Mouse (Mus musculus) adrenal gland, adult 2 months (tissue): ENCODE data around the gene Gm10491. TPM values are rescaled to one million over a fixed set of nuclear protein-coding genes. Genes with fewer than 3 reads are reported as not detected.
"Not testable (repeated sequence)": the region's sequence is repeated elsewhere in the genome, so short reads cannot be mapped to it uniquely, and the experiment has no call there.

Source experiments
- DNase-seq: peaks from one replicate; pipeline ENCODE4 v3.0.0; 2021
- long read RNA-seq: library from polyadenylated mRNA; stranded (forward); transcript quantifications from one replicate; pipeline ENCODE4 v2.0.0, GENCODE M21; 2021
- polyA plus RNA-seq: library from polyadenylated mRNA; depleted of rRNA; stranded (reverse); fragments of >200 nt; gene quantifications from 2 replicates; pipeline ENCODE4 v1.2.3, GENCODE M21; 2012; rRNA removed
- total RNA-seq, 2 experiments: library from RNA; stranded (reverse); gene quantifications; 2 replicates each; pipeline ENCODE4 v1.2.3; 2021

Gm10491 gene
- total RNA-seq (not detected), polyA plus RNA-seq (not detected in 2 replicates)
- long read RNA-seq: 0 reads

DNA sequence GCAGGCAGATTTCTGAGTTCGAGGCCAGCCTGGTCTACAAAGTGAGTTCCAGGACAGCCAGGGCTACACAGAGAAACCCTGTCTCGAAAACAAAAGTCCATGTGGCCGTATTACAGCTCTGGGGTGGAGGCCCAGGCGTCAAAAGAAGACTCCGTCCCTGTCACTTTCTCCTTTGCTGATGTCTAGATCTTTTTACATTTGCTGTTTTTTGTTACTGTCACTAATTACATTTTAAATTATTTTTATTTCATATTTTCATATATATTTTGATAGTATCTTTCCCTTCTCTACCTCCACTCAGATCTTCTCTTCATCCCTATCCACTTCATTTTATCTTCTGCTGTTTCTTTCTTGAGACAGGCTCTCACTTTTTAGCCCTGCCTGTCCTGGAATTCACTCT is at the start of gene Gm10491:
Gm10491 (minus strand) TSS at position 101 of the 400 bp plus-strand sequence.
- DNase-seq: no peak

DNA sequence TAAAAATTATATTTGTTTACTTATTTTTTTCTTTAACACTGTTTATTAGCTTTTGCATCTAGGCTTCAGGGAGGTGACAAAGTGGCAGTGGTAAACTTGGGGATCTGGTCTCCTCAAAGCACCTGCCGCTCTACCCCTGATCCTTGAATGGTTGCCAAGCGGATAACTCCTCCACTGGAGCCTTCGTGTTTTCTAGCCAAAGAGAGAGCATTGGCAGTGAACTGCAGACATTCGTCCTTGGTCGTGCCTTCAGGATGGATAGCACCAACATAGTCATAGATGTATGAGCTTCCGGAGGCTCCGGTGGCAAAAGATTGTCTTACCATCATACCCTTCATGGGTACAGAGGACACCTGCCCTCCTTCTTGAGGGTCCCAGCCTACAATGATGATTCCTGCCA is 42.5 kb upstream of the Gm10491 start:
- DNase-seq: peak; percentile 52

DNA sequence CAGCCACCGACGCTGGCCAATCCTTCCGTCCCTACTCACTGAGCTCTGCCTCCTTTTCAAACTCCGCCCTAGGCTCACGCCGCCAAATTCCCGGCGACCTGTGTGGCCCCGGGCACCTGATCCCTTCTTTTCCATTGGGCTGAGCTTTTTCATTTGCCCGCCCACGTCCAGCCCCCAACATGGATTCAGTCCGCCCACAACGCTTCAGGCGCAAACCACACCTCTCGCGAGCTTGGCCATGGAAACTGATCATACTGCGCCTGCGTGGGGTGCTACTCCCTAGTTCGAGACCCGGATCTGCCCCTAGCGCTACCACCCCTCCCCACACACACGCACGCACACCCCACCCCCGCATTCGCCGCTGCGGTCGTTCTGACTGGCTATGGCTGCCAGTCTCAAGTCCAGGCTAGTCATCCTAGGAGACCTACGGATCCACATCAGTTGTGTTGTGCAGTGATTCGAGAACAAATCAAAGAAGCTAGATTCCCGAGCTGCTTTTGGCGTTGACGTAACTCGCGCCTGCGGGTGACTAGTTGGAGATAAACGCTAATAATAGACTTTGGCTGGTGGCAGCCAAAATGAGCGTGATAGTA is 40.4 kb upstream of the Gm10491 start:
- DNase-seq: peak; percentile 96

DNA sequence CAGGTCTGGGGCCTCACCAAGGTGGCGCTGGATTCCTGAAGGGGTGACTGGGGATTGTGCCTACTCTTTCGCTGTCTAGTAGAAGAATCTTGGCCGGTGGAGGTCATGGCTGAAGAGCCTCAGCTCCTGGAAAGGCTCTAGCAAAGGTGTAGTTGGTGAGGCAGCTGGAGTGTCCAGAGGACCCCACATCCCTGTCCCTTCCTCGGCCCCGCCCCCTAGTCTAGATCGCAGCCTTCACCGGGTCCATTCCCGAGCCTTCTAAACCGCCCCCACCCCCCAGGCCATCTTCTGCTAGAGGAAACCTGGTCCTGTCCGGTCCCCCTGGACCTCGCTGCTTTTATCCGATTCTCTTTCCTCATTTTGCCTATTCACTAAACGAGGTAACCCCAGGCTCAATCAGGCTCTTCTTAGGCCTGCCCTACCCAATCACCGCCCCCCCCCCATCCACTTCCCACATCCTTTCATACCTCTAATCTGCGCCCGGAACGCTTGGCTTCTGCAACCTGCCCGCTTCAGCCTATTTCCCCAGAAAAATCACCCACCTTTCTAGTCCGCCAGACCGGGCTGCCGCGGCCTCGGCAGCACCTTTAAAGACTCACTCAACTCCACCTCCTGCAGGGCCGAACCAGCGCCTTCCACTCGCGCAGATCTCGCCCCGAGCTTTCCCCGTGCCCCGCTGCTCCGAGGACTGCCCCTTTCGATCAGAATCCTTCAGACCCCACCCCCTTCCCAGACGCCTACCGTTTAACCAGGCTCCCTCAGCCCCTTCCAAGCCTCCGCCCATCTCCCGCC is 39.7 kb upstream of the Gm10491 start, which contains the start of gene Hdac6:
Hdac6 (minus strand) TSS at position 782 of the 792 bp plus-strand sequence.
- DNase-seq: peak; percentile 11

DNA sequence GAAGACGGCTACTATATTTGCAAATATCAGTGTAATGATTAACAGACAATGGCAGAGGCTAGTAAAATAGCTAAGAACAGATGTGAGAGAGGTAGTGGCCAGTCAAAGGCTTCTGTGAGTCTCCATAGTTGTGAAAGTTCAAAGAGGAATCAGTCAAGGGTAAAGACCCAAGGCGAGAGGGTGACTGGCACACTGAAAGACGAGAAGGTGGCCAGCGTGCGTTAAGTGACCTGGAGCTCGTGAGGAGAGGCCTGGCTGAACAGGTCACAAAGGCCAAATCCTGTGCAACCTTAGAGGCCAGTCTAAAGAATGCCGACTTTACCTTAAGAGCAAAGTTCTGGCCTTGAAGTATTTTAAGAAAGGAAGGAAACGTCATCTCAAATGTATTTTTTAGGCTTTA is 38.0 kb upstream of the Gm10491 start:
- no peak for DNase-seq

DNA sequence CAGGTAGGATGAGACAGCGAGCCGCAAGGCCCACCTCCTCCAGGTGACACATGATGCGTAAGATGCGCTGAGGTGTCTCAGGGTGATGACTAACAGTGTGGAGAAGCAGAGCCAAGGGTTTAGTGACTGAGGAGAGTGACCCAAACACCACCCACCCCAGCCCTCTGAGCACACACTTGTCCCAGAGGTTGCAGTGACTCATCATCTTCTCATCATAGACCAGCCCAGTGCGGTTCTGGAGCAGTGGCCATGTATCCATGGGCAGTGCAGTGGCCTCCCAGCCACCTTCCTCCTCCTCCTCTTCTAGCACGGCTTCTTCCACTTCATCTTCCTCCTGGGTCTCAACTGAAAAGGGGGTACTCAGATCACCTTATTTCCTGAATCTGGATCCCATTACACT is 30.0 kb upstream of the Gm10491 start:
- peak; percentile 8 for DNase-seq

DNA sequence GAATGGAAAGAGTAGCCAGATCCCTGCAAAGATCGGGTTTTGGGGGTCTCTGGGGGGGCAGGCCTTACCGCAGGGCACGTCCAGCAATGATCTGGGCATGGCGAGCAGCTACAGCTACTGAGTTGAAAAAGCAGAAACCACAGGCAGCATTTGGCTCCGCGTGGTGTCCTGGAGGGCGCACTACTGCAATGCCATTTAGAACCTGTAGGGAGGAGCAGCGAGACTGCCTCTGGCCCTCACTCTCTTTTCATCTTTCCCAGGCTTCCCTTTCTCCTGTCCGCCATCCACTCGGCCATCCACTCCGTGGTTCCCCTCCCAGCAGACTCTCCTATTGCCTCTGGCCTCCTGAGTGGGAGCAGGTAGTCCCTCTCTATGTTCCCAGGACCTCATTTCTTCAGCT is 29.2 kb upstream of the Gm10491 start:
- DNase-seq: no peak

DNA sequence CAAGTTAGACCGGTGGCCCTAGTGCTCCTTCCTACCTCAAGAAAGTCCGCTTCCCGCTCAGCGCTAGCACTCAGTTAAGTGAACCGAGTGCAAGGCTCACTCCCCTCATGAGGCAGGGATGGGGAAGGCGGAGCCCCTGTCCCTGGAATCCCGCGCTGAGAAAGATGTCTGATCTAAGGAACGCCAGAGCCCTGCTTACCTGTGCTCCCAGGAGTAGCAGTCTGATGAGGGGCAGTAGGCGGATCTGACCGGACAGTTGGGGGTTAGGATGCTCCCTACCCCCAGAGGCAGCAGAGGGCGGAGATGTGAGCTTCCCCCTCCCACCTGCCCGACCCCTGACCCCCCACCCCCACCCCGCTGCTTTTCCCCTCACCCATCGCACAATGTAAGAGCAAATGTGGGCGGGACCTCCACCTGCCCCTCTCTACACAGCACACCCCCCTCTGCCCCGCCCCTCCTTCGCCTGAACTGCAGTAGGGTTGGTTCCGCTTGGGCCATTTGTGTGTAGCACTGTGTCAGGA is 20.7 kb upstream of the Gm10491 start, which contains the start of gene Eras:
Eras (minus strand) TSS at position 338 of the 521 bp plus-strand sequence.
- DNase-seq: no peak

DNA sequence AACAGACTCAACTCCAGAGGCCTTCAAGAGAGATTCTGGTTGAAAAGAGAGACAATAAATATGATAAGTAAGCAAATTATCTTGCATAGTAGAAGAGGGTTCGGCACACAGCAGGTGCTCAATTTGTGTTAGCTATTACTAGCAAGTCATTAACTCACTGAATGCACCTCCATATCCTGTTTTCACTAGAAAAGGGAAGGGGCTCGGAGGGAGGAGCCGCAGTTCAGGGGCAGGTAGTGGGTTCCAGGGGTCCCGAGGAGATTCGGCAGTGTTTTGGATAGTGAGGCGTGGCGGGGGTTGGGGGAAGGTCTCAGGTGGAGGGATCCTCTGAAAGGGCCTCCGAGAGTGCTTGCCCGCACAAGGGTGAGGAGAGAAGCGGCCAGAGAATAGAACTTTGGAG is 19.5 kb upstream of the Gm10491 start:
- no peak for DNase-seq

DNA sequence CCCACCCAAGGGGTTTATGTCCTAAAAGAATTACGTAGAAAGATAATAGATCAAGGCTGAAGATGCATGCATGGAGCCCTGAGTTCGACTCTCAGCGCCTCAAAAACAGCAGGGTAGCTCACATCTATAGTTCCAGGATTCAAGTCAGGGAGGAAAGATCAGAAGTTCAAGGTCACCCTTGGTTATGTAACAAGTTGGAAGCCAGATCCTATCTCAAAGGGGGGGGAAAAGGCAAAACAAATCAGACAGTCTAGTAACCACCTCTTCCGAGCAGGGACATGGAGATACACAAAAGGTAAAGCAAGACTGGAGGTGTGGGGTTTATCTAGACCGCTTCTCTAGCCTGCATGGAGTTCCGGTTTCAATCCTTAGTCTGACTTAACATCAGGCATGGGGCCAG is 18.6 kb upstream of the Gm10491 start:
- no peak for DNase-seq

DNA sequence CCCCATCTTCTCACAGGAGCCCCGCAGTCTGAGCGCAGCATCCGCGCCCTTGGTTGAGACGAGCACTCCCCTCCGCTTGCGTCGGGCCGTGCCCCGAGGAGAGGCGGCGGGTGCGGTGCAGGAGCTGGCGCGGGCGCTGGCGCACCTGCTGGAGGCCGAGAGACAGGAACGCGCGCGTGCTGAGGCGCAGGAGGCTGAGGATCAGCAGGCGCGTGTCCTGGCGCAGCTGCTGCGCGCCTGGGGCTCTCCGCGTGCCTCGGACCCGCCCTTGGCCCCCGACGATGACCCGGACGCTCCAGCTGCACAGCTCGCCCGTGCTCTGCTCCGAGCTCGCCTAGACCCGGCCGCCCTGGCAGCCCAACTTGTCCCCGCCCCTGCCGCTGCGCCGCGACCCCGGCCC is 14.4 kb upstream of the Gm10491 start:
- no peak for DNase-seq

DNA sequence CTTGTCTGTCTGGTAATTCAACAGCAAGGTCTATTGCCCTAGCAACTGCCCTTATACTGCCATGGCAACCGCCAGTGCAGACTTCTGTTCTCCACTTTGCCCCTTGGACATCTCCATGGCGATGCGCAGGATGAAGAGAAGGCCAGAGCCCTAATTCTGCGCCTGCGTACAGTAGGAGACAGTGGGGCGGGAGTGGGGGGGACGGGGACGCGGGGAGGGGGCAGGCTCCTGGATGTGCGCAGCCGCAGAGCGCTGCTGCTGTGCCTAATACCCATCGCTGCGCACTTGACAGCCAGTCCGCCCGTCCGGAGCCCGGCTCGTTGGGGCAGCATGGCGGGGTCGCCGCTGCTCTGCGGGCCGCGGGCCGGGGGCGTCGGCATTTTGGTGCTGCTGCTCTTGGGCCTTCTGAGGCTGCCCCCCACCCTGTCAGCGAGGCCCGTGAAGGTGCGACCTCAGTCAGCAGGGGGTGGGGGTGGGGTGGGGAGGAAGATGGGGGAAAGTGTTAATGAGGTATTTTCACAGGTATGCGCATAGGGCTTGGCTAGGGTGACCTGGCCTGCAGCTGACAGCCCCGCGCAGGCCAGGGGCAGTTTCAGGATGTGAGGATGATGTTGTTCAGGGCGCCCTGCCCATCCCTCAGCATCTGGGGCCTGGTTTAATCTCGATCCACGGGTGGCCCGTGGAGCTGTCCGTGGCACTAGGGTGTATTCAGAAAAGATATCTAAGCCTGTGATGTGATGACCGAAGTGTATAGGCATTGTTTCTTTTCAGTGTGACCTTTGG is 12.2 kb upstream of the Gm10491 start, which contains the start of gene Pcsk1n:
Pcsk1n (plus strand) TSS at position 222 of the 783 bp plus-strand sequence.
- no peak for DNase-seq

DNA sequence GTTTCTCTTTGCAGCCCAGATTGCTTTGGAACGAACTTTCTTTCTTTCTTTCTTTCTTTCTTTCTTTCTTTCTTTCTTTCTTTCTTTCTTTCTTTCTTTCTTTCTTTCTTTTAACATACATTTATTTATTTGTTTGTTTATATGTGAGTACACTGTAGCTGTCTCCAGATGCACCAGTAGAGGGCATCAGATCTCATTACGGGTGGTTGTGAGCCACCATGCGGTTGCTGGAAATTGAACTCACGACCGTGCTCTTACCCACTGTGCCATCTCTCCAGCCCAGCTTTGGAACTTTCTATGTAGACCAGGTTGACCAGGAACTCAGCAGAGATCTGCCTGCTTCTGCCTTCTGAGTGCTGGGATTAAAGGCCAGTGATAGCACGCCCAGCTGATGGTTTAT is 10.3 kb upstream of the Gm10491 start:
- not testable (repeated sequence) for DNase-seq

DNA sequence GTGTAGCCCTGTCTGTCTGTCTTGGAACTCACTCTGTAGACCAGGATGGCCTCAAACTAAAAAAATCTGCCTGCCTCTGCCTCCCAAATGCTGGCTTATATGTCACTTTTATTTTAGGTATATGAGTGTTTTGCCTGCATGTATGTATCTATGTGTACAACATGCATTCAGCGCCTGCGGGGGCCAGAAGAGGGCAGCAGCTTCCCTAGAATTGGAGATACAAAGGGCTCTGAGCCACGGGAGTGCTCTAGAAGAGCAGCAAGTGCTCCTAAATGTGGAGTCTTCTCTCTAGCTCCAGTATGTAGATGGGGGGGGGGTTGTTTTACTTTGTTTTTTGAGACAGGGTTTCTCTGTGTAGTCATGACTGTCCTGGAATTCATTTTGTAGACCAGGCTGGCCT is 8.0 kb upstream of the Gm10491 start:
- peak; percentile 51 for DNase-seq

DNA sequence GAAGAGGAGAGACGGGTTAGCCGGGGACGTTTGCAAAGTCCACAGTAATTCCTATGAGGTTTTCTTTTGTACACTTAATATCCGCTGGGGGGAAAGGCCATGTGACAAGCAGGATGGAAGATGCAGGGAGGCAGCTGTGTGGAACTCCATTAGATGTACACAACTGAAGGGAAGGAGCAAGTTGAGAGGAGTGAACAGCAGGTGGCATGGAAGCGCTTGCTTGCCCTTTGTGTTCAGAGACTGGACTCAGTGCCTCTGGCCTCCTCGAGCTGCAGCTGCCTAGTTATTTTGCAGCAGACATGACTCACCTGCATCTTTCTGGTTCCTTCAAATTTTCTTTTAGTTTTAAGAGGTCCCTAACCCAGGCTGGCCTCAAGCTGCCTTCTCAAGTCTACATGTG is 2.8 kb upstream of the Gm10491 start:
- peak; percentile 31 for DNase-seq

DNA sequence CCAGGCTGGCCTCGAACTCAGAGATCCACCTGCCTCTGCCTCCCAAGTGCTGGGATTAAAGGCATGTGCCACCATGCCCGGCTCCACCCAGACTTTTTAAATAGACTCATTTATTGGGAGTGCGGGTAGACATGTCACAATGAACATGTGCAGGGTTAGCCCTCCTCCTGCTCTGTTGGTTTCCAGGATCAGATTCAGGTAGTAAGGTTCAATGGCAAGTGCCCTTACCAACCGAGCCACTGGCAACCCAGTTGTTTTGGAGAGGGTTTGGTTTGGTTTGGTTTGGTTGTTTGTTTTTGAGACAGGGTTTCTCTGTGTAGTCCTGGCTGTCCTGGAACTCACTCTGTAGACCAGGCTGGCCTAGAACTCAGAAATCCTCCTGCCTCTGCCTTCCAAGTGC is 1.6 kb upstream of the Gm10491 start, which contains the start of gene Gm10490:
Gm10490 (plus strand) TSS at position 301 of the 400 bp plus-strand sequence.
- DNase-seq: not testable (repeated sequence)

DNA sequence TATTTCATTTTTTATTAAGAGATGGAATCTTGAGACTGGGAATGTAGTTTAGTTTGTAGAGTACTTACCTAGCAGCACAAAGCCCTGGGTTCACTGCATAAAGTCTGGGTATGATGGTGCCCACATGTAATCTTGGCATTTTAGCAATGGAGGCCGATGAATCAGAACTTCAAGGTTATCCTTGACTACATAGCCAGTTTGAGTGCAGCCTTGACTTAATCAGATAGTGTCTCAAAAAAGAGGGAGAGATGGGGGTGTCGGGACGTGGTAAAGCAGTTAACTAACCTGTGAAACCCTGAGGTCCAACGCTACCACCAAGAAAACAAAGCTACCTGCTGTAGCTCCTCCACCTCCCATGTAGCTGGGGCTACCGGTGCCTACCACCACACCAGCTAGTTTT is 3.2 kb downstream of the Gm10491 start:
- DNase-seq: peak; percentile 52

DNA sequence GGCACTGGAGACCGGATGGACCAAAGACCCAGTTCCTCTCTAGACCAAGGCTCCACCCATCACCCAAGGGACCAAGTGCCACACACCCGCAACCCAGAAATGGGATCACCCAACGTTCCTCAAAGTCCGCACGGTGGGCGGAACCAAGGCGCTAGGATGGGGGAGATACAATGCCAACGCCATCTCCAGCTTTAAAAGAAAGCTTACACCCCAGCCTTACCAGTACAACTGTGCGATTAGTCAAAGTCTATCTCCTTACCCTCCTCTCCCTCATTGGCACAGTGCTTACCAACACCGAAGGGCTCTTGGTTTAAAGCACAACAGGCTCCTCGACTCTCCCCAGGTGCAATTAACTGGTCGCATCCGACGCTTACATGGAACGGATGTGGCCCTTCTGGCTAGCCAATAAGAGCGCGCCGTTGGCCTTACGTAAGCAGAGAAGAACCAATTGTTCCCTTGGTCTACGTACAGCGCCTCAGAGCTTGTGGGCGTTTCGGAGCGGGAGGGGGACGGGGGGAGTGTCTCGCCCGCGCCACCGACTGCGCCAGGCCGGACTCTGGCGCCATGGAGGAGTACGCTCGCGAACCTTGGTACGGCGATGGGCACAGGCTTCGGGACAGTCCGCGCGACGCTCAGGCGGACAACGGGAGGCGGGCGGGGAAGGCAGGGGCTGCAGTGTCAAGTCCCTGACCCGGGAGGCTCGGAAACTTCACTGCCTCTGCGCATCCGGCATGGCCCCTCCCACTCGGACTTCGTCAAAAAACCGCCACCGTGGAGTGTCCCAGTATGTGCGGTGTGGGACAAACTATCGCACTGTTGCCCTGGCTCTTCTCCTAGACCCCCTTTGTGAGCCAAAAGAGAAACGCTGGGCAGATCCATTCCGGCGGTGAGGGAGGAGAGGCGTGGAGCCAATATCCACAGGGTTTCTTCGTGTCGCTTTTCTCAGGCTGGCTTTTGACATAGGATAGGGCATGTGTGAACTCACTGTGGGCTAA is 8.5 kb downstream of the Gm10491 start, which contains the start of the genes Pqbp1 and Timm17b:
Pqbp1 (minus strand) TSS at position 390 of the 995 bp plus-strand sequence.
Timm17b (plus strand) TSS at position 478 of the 995 bp plus-strand sequence.
- peak; percentile 90 for DNase-seq

DNA sequence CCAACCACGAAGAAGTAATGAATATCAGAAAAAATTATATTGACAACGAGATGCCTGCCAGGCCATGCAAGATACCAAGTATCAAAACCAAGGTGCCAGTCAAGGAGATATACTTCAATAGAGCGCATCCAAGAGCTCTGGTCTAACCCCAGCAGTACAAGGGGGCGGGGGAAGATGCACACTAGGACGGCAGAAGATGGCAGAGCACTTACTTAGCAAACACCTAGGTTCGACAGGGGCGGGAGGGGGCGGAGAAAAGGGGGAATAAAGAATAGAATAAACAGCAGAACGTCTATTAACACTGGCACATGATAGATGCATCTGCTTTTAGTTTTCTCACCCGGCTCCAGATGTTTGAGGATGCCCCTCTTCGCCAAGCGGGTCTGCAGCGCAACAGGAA is 9.4 kb downstream of the Gm10491 start:
- DNase-seq: no peak

DNA sequence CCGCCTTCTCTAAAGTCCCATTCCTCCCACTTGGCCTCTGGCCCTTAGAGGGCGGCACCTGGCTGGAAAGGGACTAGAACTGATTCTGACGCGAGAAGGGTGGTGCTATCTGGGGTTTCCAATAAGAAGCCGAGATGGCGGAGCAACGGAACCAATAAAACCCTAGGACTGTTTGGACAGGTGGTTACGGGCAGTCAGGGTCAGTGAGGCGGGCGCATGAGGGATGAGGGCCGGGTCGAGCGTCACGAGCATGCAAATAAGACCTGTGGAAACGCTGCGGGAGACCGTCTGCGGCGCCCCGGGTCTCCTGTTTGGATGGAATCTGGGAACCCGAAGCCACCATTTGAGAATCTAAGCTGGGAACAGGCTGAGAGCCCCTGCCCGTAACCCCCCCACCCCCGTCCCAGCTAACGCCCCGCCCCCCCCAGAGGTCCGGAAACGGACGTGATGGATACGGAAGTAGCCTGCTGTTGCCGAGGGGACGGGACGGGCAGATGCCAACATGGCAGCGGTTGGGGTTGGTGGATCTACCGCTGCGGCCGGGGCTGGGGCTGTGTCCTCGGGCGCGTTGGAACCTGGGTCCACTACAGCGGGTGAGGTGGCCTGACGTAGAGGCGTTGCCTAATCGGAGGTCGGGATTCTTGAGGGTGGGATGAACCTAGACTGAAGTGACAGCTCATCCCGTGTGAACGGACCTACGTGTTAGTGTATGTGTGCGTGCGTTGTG is 23.6 kb downstream of the Gm10491 start, which contains the start of gene Slc35a2:
Slc35a2 (plus strand) TSS at position 188 of the 727 bp plus-strand sequence.
- DNase-seq: peak; percentile 91
